Mouse (Mus musculus): Measurements from ENCODE around the gene Chst8. TPM values are rescaled to one million over a fixed set of nuclear protein-coding genes. Genes with fewer than 3 reads are reported as not detected.

The Chst8 gene
- polyA plus RNA-seq, 3 experiments from 2014 or later = not detected

GRCm38 (mm10) chr7:34659386-34660085 is 153.0 kb downstream of the Chst8 start:
- ATAC-seq = no peak

- no peak for ATAC-seq
Observed at GRCm38 (mm10) chr7:34656632-34657031, 155.9 kb downstream of the Chst8 start, which contains the start of gene Kctd15. Gene Kctd15, minus strand, starts transcription at chr7:34656732.

DNA sequence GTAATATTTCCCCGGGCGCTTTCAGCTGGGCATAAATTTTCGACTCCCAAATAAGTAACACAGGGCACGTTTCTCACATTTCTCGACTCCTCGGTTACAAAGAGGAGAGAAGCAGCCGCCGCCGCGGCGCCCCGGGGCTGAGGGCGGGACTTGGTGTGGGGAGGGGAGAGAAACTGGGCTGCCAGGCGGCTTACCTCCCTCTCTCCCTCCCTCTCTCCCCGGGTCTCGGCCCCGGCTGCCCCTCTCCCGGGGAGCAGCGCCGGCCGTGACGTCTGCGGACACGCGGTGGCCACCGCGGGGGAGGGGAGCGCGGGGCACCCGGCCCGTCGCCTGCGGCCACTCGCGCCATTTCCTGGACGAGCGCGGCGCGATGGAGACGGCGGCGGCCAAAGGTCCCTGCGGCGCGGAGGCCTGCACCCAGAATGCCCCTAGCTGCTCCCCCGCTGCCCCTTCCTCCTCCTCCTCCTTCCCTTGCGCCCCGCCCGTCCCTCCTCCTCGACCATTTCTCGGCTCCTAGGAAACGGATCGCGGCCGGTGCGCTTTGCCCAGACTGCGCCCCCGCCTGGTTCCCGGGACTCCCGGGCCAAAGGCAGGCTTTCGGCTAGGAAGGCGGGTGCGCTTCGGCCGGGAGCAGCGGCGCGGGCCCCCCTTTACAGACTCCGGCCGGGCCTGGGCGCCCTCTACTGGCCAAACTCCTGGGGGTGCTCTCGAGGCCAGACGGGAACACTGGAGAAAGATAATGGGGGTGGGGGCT is 157.2 kb downstream of the Chst8 start:
- no peak for ATAC-seq

- no peak for ATAC-seq
Observed at GRCm38 (mm10) chr7:34654441-34655085, 157.9 kb downstream of the Chst8 start.

GRCm38 (mm10) chr7:34653731-34654440 is 158.6 kb downstream of the Chst8 start:
- no peak for ATAC-seq

DNA sequence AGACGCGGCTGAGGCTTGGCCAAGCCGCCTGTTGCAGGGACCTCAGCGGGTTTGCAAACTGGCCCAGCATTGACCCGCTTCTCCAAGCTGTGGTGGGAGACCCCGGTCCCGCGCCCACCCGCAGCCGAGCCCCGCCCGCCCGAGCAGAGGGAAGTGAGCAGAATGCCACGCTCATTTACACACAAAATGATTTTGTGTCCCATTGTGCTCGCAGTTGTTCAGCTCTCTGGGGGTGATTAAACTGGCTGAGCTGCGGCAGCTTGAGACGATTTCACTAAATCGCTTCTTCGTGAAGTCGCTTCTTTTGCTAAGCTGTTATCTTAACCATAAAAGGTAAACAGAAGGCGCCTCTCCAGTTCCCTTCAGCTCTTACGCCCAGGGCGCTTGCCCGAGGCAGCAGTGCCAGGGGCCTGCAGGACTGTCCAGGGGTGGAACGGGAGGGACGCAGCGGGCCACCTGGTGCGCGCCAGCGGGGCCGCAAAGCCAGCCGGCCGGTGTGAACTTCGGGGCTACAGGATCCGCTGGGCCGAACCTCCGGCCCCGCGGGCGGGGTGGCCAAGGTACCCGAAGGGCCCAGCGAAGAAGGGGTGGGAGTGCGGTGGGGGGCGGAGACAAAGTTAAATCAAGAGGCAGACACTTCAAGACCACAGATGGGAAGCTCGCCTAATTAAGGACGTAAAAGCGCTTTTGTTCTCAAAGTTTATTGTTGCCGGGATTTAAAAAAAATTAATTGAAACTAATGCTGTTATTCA is 159.6 kb downstream of the Chst8 start:
- ATAC-seq = no peak

- no peak for ATAC-seq
Observed at GRCm38 (mm10) chr7:34651381-34651780, 161.1 kb downstream of the Chst8 start.

DNA sequence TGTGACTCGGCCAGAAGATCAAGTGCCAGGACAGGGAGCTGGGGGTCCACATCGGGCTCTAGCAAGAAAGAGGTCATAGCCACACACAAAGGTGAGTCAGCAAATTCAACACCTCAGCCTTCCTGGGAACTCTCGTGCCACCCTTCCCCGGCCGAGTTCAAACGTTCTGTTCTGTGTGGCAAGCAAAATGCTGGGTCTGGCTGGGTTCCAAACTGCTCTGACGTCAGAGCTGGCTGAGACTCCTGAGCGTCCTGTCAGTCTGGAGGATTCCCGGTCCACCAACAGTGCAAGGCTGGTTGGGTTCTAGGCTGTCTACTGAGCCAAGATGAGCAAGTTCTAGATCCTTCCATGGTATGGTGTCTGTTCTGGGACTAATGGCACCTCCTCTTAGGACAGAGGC is 165.5 kb downstream of the Chst8 start:
- no peak for ATAC-seq

DNA sequence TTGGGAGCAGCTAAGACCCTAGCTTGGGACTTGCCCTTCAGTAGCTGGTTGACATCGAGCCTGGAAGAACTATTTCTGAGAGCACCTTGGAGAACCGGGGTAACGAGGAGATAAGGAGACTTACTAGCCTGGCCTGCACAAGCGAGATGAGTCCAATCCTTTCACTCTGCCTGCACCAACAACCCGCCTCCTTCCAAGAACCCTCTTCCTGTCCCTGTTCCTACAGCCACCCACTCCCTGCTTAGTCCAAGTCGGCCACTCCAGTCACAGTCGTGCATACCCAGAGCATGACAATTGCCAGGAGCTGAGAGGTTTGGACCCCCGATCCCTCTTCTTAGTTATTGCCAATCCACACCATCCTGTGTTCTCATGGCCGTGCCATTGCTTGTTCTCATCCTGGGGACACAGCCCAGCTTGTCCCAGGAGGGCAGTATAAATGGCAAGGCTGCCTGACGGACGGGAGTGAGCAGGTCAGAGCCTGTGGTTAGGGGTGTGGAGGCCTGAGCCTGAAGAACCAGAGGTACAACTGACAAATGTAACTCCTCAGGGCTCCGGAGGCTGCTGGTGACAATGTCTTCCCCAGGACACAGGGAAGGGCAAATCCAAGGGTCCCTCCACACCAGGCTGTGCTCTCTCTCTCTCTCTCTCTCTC is 166.2 kb downstream of the Chst8 start:
- no peak for ATAC-seq

DNA sequence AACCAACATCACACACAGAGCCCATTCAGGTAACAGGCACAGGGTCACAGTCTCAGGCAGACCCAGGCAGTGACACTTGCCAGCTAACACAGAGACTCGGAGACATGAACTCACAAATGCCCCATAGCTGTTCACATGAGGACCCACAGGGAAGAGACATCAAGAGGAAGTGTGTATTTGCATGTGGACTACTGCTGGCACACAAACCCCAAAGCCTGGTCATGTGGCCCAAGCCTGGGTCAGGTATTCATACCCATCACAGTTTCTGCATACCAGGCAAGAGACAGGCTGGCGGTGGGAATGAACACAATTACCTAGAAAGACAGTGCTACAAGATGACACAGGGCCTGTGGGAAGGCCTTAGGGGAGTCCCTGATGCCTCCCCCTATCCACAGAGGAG is 166.9 kb downstream of the Chst8 start:
- no peak for ATAC-seq

GRCm38 (mm10) chr7:34644591-34644990 is 167.9 kb downstream of the Chst8 start:
- ATAC-seq = no peak

- no peak for ATAC-seq
Observed at GRCm38 (mm10) chr7:34643329-34643728, 169.2 kb downstream of the Chst8 start.

DNA sequence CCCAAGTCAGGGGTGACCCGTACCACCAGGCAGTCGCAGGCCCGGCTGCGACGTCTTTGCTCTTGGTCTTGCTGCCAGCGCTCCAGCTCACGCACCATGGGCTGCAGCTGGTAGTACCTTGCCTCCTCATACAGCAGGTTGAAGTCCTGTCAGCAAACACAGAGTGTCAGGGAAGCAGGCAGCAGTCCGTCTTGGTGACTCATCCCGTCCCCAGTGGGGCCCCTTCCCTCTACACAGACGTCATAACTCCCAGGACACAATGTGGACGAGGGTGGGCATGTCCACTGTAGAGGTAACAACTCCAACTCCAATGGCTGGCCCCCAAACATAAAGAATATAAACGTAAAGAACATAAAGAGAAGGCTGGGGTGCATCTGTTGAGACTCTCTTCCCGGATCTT is 170.5 kb downstream of the Chst8 start:
- ATAC-seq = no peak

DNA sequence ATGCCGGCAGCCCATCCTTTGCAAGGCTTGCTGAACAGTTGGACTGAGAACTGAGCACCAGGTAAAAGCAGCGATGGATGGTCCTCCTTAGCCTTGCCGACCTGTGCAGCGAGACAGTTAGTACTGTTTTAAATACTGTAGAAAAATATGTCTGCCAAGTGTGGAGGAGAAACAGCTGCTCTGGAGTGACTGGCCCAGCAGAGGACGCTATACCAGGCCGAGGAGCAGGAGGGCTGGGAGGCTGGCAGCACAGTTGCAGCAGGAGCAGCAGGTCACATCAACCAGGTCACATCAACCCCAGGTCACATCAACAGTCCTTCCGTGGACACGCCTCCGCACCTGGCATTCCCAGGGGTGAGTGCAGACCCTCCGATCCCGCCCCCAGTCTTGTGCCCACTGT is 172.7 kb downstream of the Chst8 start:
- ATAC-seq = no peak

DNA sequence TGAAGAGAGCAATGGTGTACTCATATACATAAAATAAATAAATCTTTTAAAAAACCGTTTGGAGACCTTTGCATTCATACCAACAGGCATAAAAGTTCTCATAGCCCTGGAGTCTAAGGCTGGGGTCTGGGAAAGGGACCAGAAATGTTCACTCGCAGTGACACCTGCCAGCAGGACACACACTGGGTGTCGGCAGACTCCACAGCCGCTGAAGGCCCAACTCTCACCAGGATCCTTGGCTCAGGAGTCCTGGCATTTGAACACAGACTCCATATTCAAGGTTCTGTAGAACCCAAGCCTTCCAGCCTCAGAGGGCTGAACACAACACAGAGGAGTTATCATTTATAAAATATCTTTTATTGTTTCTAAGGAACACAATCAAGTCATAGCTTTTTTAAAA is 175.8 kb downstream of the Chst8 start:
- ATAC-seq = no peak

DNA sequence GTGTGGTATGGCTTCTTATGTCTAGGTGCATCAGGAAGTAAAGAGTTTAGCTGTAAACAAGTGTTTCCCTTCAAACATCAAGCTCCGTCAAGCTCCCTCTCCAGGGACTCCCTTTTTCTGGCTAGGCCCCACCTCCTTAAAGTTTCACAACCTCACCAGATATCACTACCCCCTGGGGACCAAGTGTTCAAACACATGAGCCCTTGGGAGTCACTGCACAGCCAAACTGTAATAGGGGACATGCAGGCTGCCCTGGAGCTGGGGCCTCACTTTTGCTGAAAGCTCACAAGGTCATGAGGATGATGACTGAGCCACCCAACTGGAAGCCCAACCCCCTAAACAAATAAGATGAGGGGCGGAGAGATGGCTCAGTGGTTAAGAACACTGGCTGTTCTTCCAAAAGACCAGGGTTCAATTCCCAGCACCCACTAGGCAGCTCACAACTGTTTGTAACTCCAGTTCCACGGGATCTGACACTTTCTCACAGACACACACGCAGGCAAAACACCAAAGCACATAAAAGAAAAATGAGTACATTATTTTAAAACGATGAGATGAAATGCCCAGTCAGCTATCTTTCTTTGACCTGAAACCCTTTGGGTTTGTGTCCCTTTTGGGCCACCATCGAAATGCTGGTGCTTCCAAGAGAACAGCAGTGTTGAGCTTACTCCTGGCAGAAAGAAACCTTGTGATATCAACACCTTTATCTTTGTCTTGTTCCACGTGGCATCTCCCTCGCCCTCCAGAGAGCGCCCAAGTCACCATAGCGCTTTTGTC is 179.4 kb downstream of the Chst8 start:
- no peak for ATAC-seq

DNA sequence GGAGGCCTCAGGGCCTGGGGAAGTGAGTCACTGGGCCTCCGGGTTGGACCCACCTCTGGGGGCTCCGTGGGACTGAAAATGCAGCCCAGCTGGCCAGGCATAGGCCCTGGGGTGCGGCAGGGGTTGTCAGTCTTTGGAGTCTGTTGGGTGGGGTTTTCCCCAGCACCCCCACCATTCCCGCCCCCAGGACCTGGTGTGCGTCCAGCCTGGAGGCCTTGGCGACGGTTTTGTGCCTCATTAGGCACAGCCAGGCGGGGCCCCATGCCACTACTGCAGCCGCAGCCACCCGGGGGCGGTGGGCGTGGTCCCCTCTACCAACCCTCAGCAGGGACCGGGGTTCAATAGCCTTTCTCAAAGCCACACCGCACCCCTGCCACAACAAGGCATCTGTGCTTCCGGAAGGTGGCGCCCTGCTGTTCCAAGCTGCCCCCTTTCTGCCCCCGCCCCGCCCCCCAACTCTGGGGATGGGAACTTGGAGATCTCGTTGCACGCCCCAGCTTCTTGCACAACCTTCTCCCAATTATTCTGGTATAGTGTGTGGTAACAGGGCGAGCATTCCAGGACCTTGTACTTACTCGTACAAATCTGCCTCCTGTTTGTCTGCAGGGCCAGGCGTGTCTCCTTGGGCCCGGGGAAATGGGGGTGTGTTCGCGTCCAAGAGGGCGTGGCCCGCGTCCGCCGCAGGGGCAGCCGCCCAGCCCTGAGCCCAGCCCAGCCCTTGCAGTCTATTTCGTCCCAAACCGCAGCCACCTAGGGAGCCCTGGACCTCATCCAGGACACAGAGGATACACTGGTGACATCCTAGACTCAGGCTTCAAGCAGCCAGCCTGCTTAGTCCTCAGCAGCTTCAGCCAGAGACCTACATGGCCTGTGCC is 182.1 kb downstream of the Chst8 start:
- peak; percentile 61 for ATAC-seq

DNA sequence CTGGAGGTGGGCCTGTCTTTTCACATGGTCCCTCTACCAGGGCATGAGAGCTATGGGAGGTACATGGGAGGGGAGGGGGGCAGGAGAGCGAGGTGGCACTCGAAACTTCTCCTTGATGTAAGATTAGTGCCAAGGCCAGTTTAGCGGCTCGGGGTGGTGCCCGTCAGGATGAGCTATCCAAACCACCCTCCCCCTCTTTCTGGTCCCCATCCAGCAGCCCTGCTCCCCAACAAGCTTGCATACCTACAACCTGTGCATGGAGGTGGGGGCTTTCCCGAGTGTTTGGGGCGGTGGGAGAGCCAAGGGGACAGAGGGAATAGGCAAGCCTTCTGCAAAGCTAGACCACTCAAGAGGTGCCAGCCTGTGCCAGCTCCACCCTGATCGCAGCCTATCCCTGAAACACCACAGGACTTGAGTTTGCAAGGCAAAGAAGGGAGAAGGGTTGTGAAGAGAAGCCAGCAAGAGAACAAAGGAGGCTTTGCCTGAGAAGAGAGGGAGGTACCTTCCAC is 182.8 kb downstream of the Chst8 start:
- no peak for ATAC-seq
